Mouse (Mus musculus) C2C12 (cell line): ENCODE results near the gene Hs3st6. TPM values are rescaled to one million over a fixed set of nuclear protein-coding genes. Genes with fewer than 3 reads are reported as not detected.

Experiments
- H3K27me3 ChIP-seq: one replicate; pipeline ENCODE4 v1.6.1; 2011; ENCODE audit not compliant: control insufficient read depth, insufficient read depth, insufficient read length
- H3K36me3 ChIP-seq: one replicate; pipeline ENCODE4 v1.6.1; 2011; ENCODE audit not compliant: control insufficient read depth, insufficient read depth
- H3K4me3 ChIP-seq: one replicate; pipeline ENCODE4 v1.5.1; 2011; ENCODE audit warnings: mild to moderate bottlenecking, control low read depth; ENCODE audit not compliant: poor library complexity, insufficient read depth, severe bottlenecking
- H3K79me2 ChIP-seq: one replicate; pipeline ENCODE4 v1.6.1; 2011; ENCODE audit not compliant: control insufficient read depth, insufficient read depth
- H3K79me3 ChIP-seq: one replicate; pipeline ENCODE4 v1.6.1; 2011; ENCODE audit warnings: low read depth, control low read depth
- H3ac ChIP-seq: one replicate; pipeline ENCODE3; 2011; ENCODE audit warnings: low read depth; ENCODE audit not compliant: control insufficient read depth, insufficient read length
- CEBPB ChIP-seq: IDR thresholded peaks from one replicate; pipeline ENCODE4 v1.6.1; 2011; ENCODE audit warnings: low read depth, mild to moderate bottlenecking, control low read depth, moderate library complexity
- CTCF ChIP-seq: IDR thresholded peaks from one replicate; pipeline ENCODE4 v1.5.1; 2011; ENCODE audit not compliant: control insufficient read depth, insufficient read depth, insufficient read length
- FOSL1 ChIP-seq: IDR thresholded peaks from one replicate; pipeline ENCODE4 v1.8.0; 2011; ENCODE audit warnings: mild to moderate bottlenecking, low read length; ENCODE audit not compliant: poor library complexity, insufficient read depth, severe bottlenecking
- MAX ChIP-seq: IDR thresholded peaks from one replicate; pipeline ENCODE4 v1.6.1; 2011; ENCODE audit warnings: mild to moderate bottlenecking, control low read depth
- MYOD1 ChIP-seq: IDR thresholded peaks from one replicate; pipeline ENCODE4 v1.6.1; 2011; ENCODE audit warnings: low read depth; ENCODE audit not compliant: control insufficient read depth, insufficient read length
- MYOG ChIP-seq: IDR thresholded peaks from one replicate; pipeline ENCODE4 v1.6.1; 2011; ENCODE audit not compliant: control insufficient read depth, insufficient read length; ENCODE audit errors: extremely low read depth
- USF1 ChIP-seq: IDR thresholded peaks from one replicate; pipeline ENCODE4 v1.6.1; 2011; ENCODE audit warnings: low read depth, mild to moderate bottlenecking, control low read depth, moderate library complexity
- polyA plus RNA-seq: library from polyadenylated mRNA; unstranded; fragments of >200 nt; fragmentation: generic; extraction: Trizol; gene quantifications from one replicate; pipeline ENCODE4 v1.2.1, GENCODE M21; 2012; ENCODE audit warnings: missing spikeins

Gene Hs3st6
- polyA plus RNA-seq, 1 experiment: not detected

GRCm38 (mm10) chr17:24796969-24797368, 44.2 kb downstream of the Hs3st6 start:
- H3K79me2 ChIP-seq: no peaks in the 10 kb centered on the region
- no peaks in the 10 kb centered on the region for H3K36me3 ChIP-seq
- peaks cover 21% of the 10 kb centered on the region for H3K27me3 ChIP-seq
- no peaks in the 10 kb centered on the region for H3K79me3 ChIP-seq
- no peak overlapping the region for H3ac ChIP-seq
- no peak overlapping the region for H3K4me3 ChIP-seq
- TF ChIP-seq CEBPB (no peak), USF1 (peak; percentile 65)

- no peak for TF ChIP-seq FOSL1
- no peak for TF ChIP-seq CEBPB
- TF ChIP-seq MYOD1: no peak
- TF ChIP-seq MYOG: no peak
- no peak for TF ChIP-seq MAX
- TF ChIP-seq USF1: no peak
- TF ChIP-seq CTCF: no peak
- Histone ChIP-seq H3K27me3 (peaks cover 15% of the 10 kb centered on the region), H3K36me3 (no peaks in the 10 kb centered on the region), H3K79me2 (no peaks in the 10 kb centered on the region), H3ac (no peak overlapping the region), H3K79me3 (no peaks in the 10 kb centered on the region), H3K4me3 (no peak overlapping the region)
These were observed 45.4 kb downstream of the Hs3st6 start for GRCm38 (mm10) chr17:24798229-24798628.

DNA sequence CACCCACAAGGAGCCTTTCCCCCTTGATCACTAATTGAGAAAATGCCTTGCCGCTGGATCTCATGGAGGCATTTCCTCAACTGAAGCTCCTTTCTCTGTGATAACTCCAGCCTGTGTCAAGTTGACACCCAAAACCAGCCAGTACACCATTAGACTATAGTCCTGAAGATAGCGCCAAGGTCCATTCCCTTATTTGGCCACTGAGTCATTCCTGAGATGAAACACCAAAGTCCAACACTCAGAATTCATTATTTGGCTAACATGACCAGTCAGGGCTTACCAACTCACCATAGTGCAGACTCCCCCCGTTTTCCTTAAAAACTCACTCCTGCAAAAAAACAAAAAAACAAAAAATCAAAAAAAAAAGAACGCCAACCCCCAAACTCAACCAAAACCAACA, 46.7 kb downstream of the Hs3st6 start:
- H3K27me3 ChIP-seq: peaks cover 20% of the 10 kb centered on the region
- no peak overlapping the region for H3ac ChIP-seq
- no peaks in the 10 kb centered on the region for H3K36me3 ChIP-seq
- H3K4me3 ChIP-seq: no peak overlapping the region
- TF ChIP-seq USF1 (no peak), CEBPB (no peak), FOSL1 (no peak), MYOG (no peak), MYOD1 (no peak), CTCF (no peak), MAX (no peak)
- H3K79me3 ChIP-seq: no peaks in the 10 kb centered on the region
- H3K79me2 ChIP-seq: no peaks in the 10 kb centered on the region

DNA sequence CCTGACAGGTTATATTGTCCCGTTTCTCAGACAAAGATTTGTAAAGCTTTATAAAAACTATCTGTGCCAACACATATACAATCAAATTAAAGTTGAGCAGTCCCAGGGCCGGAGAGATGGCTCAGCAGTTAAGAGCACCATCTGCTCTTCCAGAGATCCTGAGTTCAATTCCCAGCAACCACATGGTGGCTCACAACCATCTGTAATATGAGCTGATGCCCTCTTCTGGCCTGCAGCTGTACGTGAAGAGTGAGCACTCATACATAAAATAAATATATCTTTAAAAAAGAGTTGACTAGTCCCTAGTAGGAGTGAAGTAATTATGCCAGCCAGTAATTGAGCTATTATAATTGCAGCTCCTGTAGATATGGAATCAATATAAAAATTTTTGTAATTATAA, 47.7 kb downstream of the Hs3st6 start:
- no peaks in the 10 kb centered on the region for H3K79me2 ChIP-seq
- H3K79me3 ChIP-seq: no peaks in the 10 kb centered on the region
- H3K36me3 ChIP-seq: no peaks in the 10 kb centered on the region
- TF ChIP-seq CEBPB (no peak), FOSL1 (no peak), MYOG (no peak), MYOD1 (no peak), USF1 (no peak), MAX (no peak), CTCF (no peak)
- H3K27me3 ChIP-seq: peaks cover 27% of the 10 kb centered on the region
- H3K4me3 ChIP-seq: no peak overlapping the region
- H3ac ChIP-seq: no peak overlapping the region

DNA sequence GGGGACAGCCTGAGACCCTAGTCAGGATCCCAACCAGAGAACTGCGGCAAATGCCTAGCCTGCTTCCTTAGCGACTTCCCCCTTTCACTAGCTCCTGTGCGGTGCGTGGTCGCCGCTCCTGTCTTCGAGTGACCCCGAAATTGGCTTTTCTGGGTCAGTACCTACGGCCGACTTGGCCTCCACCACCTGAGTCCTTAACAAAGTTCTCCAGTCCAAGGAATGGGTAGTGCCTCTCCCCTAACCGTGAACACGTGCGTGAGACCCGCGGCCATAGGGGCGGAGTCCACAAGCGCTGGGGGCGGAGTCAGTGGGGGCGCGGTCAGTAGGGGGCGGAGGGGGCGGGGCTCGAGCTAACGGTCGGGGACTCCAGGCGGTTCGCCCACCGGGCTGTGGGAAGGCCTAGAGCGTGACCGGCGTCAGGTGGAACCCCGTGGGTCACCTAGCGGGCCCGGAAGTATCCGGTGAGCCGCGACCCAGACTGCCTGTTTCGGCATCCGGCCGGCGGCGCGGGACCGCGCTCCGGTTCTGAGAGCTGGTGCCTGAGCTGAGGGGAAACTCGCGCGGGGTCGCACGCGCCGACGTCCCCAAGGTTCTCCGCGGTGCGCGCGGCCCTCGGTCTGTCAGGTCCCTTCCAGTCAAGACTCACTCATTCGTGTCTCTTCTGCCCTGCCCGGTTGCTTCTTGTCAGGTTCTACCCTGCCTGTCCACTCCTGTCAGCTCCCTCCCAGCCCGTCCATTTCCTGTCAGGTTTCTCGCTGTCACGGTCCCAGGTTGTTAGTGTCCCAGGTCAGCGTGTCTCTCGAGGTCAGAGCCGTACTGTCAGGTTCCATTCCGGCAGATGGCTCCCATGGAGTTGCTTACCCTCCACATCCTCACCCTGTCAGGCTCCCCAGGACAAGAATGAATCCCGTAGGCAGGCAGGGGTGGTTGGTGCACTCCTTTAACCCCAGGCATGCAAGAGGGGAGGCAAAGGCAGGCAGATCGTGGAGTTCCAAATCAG, 51.5 kb downstream of the Hs3st6 start, which contains the start of gene Meiob:
Gene Meiob (plus strand): TSS at position 338 of the 1,000 bp plus-strand sequence.
- Histone ChIP-seq H3K4me3 (no peak within 1 kb of the TSS), H3K79me3 (no peaks in the 10 kb centered on the region), H3ac (no peak within 1 kb of the TSS), H3K27me3 (peaks cover 22% of the 10 kb centered on the region), H3K79me2 (no peaks in the 10 kb centered on the region), H3K36me3 (no peaks in the 10 kb centered on the region)
- TF ChIP-seq USF1 (no peak), CEBPB (no peak), FOSL1 (no peak), CTCF (no peak)

Other genes with a start within 250 kb of the Hs3st6 start
- gene Traf7, start 225.1 kb upstream of the Hs3st6 start, polyA plus RNA-seq: 142 TPM
- 0.42 TPM for gene Rab26, start 218.8 kb upstream of the Hs3st6 start, polyA plus RNA-seq
- gene Pkd1, start 203.2 kb upstream of the Hs3st6 start, polyA plus RNA-seq: 50.6 TPM
- gene Tsc2, start 120.4 kb upstream of the Hs3st6 start, polyA plus RNA-seq: 33.3 TPM
- gene Nthl1, start 120.3 kb upstream of the Hs3st6 start, polyA plus RNA-seq: 12.6 TPM
- gene Slc9a3r2, start 102.7 kb upstream of the Hs3st6 start, polyA plus RNA-seq: 10.0 TPM
- 0.42 TPM for gene Npw, start 94.5 kb upstream of the Hs3st6 start, polyA plus RNA-seq
- gene Zfp598, start 83.3 kb upstream of the Hs3st6 start, polyA plus RNA-seq: 34.6 TPM
- gene Syngr3, start 63.0 kb upstream of the Hs3st6 start, polyA plus RNA-seq: 0.61 TPM
- 62.8 TPM for gene Gfer, start 56.8 kb upstream of the Hs3st6 start, polyA plus RNA-seq
- gene Noxo1, start 56.8 kb upstream of the Hs3st6 start, polyA plus RNA-seq: 0.34 TPM
- gene Tbl3, start 45.3 kb upstream of the Hs3st6 start, polyA plus RNA-seq: 83.8 TPM
- gene Rnf151, start 34.9 kb upstream of the Hs3st6 start, polyA plus RNA-seq: 1.8 TPM
- 381 TPM for gene Rps2, start 34.9 kb upstream of the Hs3st6 start, polyA plus RNA-seq
- 343 TPM for gene Ndufb10, start 28.5 kb upstream of the Hs3st6 start, polyA plus RNA-seq
- gene Rpl3l, start 25.2 kb upstream of the Hs3st6 start, polyA plus RNA-seq: 0.06 TPM
- 57.8 TPM for gene Msrb1, start 16.3 kb upstream of the Hs3st6 start, polyA plus RNA-seq
- not detected for gene Meiob, start 51.3 kb downstream of the Hs3st6 start, polyA plus RNA-seq
- 30.4 TPM for gene Hagh, start 87.2 kb downstream of the Hs3st6 start, polyA plus RNA-seq
- 5.5 TPM for gene Fahd1, start 97.4 kb downstream of the Hs3st6 start, polyA plus RNA-seq
- gene Igfals, start 113.0 kb downstream of the Hs3st6 start, polyA plus RNA-seq: 0.06 TPM
- gene Nubp2, start 133.4 kb downstream of the Hs3st6 start, polyA plus RNA-seq: 66.5 TPM
- gene Spsb3, start 133.7 kb downstream of the Hs3st6 start, polyA plus RNA-seq: 37.0 TPM
- 11.2 TPM for gene Eme2, start 142.1 kb downstream of the Hs3st6 start, polyA plus RNA-seq
- 107 TPM for gene Mrps34, start 142.1 kb downstream of the Hs3st6 start, polyA plus RNA-seq
- 19.8 TPM for gene Nme3, start 143.5 kb downstream of the Hs3st6 start, polyA plus RNA-seq
- gene Mapk8ip3, start 184.0 kb downstream of the Hs3st6 start, polyA plus RNA-seq: 17.7 TPM
- gene Jpt2, start 207.7 kb downstream of the Hs3st6 start, polyA plus RNA-seq: 57.4 TPM